14 mouse cellular contexts compared by ENCODE assay signal in the genomic region with DNA sequence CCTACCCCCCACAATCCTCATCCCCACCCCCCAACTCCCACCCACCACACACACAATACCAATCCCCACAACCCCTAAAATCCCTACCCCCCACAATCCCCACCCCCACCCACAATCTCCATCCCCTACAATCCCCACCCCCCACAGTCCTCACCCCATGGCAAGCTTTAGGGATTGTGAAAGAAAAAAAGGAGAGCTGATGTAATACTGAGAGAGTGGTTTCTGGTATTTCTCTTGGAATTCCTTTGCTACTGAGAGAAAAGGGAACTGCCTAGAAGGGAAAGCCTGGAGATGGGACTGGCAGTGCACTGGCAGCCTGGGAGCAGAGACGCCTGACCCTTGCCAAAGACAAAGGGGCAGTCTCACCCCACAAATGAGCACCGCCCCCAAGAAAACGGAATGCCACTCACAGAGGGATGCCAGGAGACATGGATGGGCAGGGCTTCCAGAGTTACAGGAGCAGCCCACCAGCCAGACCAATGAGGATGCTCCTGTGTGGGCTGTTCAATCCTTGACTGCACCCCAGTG. TPM values are rescaled to one million over a fixed set of nuclear protein-coding genes. Genes with fewer than 3 reads are reported as not detected.
DNase-seq lines count a peak whose midpoint lies in the region; ATAC-seq and TF ChIP-seq lines count a peak whose summit lies in the region.
"Had no signal": no experiment of that assay in that cellular context is flagged by ENCODE, and none has a peak within 500 bp of the region (broad histone marks: within the 10 kb centered on the region; RNA-seq: fewer than 3 reads in every experiment).

No protein-coding gene starts in this region.

- H3K4me3 ChIP-seq in kidney, postnatal 0 days (replicated peaks; ENCODE audit: low read depth, low read length): no peak overlapping the region
- H3K4me3 ChIP-seq in forebrain, embryonic 16.5 days (replicated peaks; ENCODE audit: low read length): no peak overlapping the region
- no peak overlapping the region for H3K4me3 ChIP-seq in midbrain, embryonic 16.5 days (ENCODE audit: low read depth, low read length)
- H3K4me3 ChIP-seq: limb, embryonic 15.5 days; megakaryocyte, embryonic 14.5 days had no signal

- WGBS in kidney, postnatal 0 days: 49% methylated on average over 3 of the region's 3 CpGs
- WGBS in forebrain, embryonic 16.5 days: 11% methylated on average over 3 of the region's 3 CpGs
- 19% methylated on average over 3 of the region's 3 CpGs for WGBS in midbrain, embryonic 16.5 days

- no peak overlapping the region for H3K9ac ChIP-seq in kidney, postnatal 0 days (ENCODE audit: low read depth, low read length)
- no peak overlapping the region for H3K9ac ChIP-seq in forebrain, embryonic 16.5 days (replicated peaks; ENCODE audit: low read depth, low read length)
- H3K9ac ChIP-seq in midbrain, embryonic 16.5 days (ENCODE audit: low read depth, low read length): no peak overlapping the region
- H3K9ac ChIP-seq: limb, embryonic 15.5 days had no signal

- no peak for DNase-seq in kidney, postnatal 0 days (ENCODE audit: low spot score)
- no peak for DNase-seq in kidney, postnatal 14 days
- DNase-seq in adipocyte (ENCODE audit: low spot score): peak; percentile 15
- DNase-seq in cerebellum, postnatal 14 days: no peak
- DNase-seq in liver: no peak
- DNase-seq: gastrocnemius, postnatal 14 days had no signal

- no peak overlapping the region for H3K27ac ChIP-seq in kidney, postnatal 0 days
- no peak overlapping the region for H3K27ac ChIP-seq in forebrain, embryonic 16.5 days (ENCODE audit: low read length)
- no peak overlapping the region for H3K27ac ChIP-seq in midbrain, embryonic 16.5 days (ENCODE audit: low read length)
- H3K27ac ChIP-seq: limb, embryonic 15.5 days had no signal

- H3K9me3 ChIP-seq in kidney, postnatal 0 days (replicated peaks; ENCODE audit: low read length): no peaks in the 10 kb centered on the region
- H3K9me3 ChIP-seq in forebrain, embryonic 16.5 days (ENCODE audit: control insufficient read depth, low read length): no peaks in the 10 kb centered on the region
- no peaks in the 10 kb centered on the region for H3K9me3 ChIP-seq in midbrain, embryonic 16.5 days (replicated peaks; ENCODE audit: control insufficient read depth, low read length, poor library complexity, severe bottlenecking)
- H3K9me3 ChIP-seq: limb, embryonic 15.5 days; megakaryocyte, embryonic 14.5 days had no signal

- H3K4me1 ChIP-seq in kidney, postnatal 0 days (replicated peaks; ENCODE audit: insufficient read depth, low read length): no peaks in the 10 kb centered on the region
- H3K4me1 ChIP-seq in forebrain, embryonic 16.5 days (replicated peaks; ENCODE audit: control insufficient read depth, insufficient read depth, low read length): no peaks in the 10 kb centered on the region
- 0 out of 2 replicates have a peak, but pooled peaks cover 4% of the 10 kb centered on the region for H3K4me1 ChIP-seq in midbrain, embryonic 16.5 days (ENCODE audit: control insufficient read depth, insufficient read depth, low read length)
- H3K4me1 ChIP-seq: limb, embryonic 15.5 days; megakaryocyte, embryonic 14.5 days had no signal

- no peak overlapping the region for H3K4me2 ChIP-seq in kidney, postnatal 0 days (ENCODE audit: low read length)
- no peak overlapping the region for H3K4me2 ChIP-seq in forebrain, embryonic 16.5 days (ENCODE audit: low read length)
- H3K4me2 ChIP-seq in midbrain, embryonic 16.5 days (ENCODE audit: low read length): no peak overlapping the region
- H3K4me2 ChIP-seq: limb, embryonic 15.5 days had no signal

- TF ChIP-seq CTCF in kidney, postnatal 0 days (IDR thresholded peaks at IDR 0.05; ENCODE audit: low read depth): no peak

- no peaks in the 10 kb centered on the region for H3K36me3 ChIP-seq in kidney, postnatal 0 days (ENCODE audit: insufficient read depth, low read length)
- no peaks in the 10 kb centered on the region for H3K36me3 ChIP-seq in forebrain, embryonic 16.5 days (ENCODE audit: control insufficient read depth, insufficient read depth)
- H3K36me3 ChIP-seq in midbrain, embryonic 16.5 days (ENCODE audit: control insufficient read depth, insufficient read depth, low read length): no peaks in the 10 kb centered on the region
- H3K36me3 ChIP-seq: limb, embryonic 15.5 days had no signal

- 0 out of 2 replicates have a peak, but pooled peaks have one; percentile 21 for ATAC-seq in kidney, postnatal 0 days (replicated peaks; ENCODE audit: low FRiP score, low read depth)
- peak; percentile 86 for ATAC-seq in forebrain, embryonic 16.5 days
- ATAC-seq in midbrain, embryonic 16.5 days: peak; percentile 69
- ATAC-seq in monocyte, adult 5-6 weeks (replicated peaks; ENCODE audit: insufficient number of reproducible peaks, low FRiP score, low TSS enrichment, poor library complexity, severe bottlenecking): no peak
- ATAC-seq: CD4-positive, CD25-positive, alpha-beta regulatory T cell, adult 4 months had no signal

- H3K27me3 ChIP-seq in kidney, postnatal 0 days (ENCODE audit: insufficient read depth, low read length): no peaks in the 10 kb centered on the region
- no peaks in the 10 kb centered on the region for H3K27me3 ChIP-seq in forebrain, embryonic 16.5 days (replicated peaks; ENCODE audit: control insufficient read depth, insufficient read depth, low read length)
- no peaks in the 10 kb centered on the region for H3K27me3 ChIP-seq in midbrain, embryonic 16.5 days (ENCODE audit: control insufficient read depth, insufficient read depth, low read depth, low read length)
- H3K27me3 ChIP-seq: limb, embryonic 15.5 days; megakaryocyte, embryonic 14.5 days had no signal

RNA-seq across cellular contexts. Expression of gene Lrp2, which starts 54.3 kb away (rescaled TPM):
- 37.5 TPM in 2 replicates for polyA plus RNA-seq in kidney, postnatal 0 days (2015; fragmentation: Nextera tagmentation; extraction: Ambion mirVana)
- polyA plus RNA-seq in forebrain, embryonic 16.5 days (2015; fragmentation: Nextera tagmentation; extraction: Ambion mirVana): 0.27 and 0.30 TPM in 2 replicates
- 0.58 and 0.88 TPM in 2 replicates for polyA plus RNA-seq in midbrain, embryonic 16.5 days (2015; fragmentation: Nextera tagmentation; extraction: Ambion mirVana)
- total RNA-seq in monocyte, adult 5-6 weeks (2017): not detected in 3 replicates
- total RNA-seq: common myeloid progenitor, adult 5-6 weeks; gastrocnemius, postnatal 14 days; hematopoietic stem cell, adult 5-6 weeks had no signal
- polyA plus RNA-seq: limb, embryonic 15.5 days had no signal

Comparison
In these comparisons a context has a peak if more than half of its experiments do, and no peak if none do; other contexts are left out.
1. RNA of gene Lrp2, which starts 54.3 kb away (polyA plus RNA-seq): 37.5 TPM in kidney, postnatal 0 days; 0.58 to 0.88 TPM in midbrain, embryonic 16.5 days and 0.27 to 0.30 TPM in forebrain, embryonic 16.5 days; every median in the first group is over 10 times any median in the second.